Mouse (Mus musculus): ENCODE results near the gene Ccdc62.

The Ccdc62 gene

DNA sequence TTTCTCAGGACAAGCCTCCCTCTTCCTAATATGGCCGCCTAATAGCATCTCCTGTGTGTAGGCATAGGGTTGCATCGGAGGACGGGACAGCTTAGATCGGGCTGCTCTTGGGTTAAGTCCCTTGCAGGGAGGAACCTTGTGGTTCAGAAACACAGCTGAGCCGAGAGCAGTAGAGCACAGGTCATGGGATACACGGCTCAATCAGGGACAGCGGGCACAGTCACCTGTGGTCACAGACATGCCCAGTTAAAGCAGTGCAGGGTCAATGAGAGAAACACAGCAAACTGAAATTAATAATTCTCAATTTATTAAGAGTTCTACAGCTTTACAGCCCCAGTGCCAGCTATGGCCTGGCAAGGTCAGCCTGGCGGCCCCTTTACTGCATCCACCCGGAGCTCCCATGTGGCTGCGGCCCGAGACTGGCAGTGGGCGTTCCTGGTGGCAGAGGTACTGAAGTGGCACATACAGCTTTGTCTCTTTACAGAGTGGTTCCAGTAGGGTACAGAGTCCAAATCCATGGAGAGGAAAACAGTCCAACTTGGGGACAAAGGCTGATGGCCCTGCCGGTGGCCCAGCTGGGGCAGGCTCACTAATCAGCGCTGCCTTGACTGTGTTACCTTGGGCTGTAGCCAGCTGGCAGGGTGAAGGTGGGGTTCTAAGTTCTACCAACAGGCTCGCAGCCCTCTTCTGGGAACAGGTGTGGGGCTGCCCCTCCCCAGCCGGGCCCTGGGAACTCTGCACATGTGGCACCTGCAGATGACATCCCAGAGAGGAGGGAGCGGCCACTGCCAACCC is 74.1 kb downstream of the Ccdc62 start:
- DNase-seq (ENCODE audit: low spot score) = no peak

- DNase-seq (ENCODE audit: low spot score) = no peak
Measured at GRCm38 (mm10) chr5:124005151-124005500, 74.6 kb downstream of the Ccdc62 start.

GRCm38 (mm10) chr5:124005591-124005990 is 75.1 kb downstream of the Ccdc62 start:
- no peak for DNase-seq (ENCODE audit: low spot score)

- DNase-seq (ENCODE audit: low spot score) = no peak
Measured at GRCm38 (mm10) chr5:124006082-124006873, 75.8 kb downstream of the Ccdc62 start.

- DNase-seq (ENCODE audit: low spot score) = peak; percentile 89
Measured at GRCm38 (mm10) chr5:124006891-124007491, 76.5 kb downstream of the Ccdc62 start.

- no peak for DNase-seq (ENCODE audit: low spot score)
Measured at GRCm38 (mm10) chr5:124010077-124010476, 79.6 kb downstream of the Ccdc62 start.

DNA sequence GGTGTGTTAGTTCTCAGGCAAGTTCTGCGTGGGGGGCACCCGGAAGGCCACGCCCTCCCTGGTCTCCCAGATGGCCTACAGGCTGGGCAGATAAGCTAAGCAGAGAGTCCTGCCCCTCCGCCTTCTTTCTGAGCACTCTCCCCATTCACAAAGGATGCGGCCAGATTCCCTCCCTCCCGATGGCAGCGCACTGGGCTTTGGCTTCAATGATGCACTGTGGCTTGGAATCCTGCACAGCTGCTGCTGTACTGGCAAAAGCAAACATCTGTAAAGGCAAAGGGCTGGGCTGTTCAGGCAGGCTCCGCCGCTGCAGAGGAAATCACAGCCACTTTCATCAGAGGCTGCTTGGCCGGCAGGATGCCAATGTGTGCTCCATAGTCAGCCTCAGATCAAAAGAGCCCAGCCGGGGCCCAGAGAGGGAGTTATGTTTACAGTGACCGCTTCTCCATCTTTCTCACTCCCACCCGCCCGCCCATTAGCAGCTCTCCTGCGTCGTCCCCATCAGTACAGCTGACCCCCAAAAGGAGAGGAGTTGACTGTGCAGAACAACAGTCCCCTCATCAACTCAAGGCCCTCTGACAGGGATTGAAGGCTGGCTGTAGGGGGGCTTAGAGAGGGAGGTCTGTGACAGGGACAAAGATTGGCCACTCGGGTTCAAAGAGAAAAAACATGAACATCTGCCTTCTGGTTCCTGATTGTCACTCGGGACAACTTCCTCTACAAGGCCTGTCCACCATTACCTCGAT is 80.6 kb downstream of the Ccdc62 start:
- DNase-seq (ENCODE audit: low spot score) = peak; percentile 72

GRCm38 (mm10) chr5:124011927-124012326 is 81.4 kb downstream of the Ccdc62 start:
- no peak for DNase-seq (ENCODE audit: low spot score)

GRCm38 (mm10) chr5:124012885-124013284 is 82.4 kb downstream of the Ccdc62 start:
- no peak for DNase-seq (ENCODE audit: low spot score)

DNA sequence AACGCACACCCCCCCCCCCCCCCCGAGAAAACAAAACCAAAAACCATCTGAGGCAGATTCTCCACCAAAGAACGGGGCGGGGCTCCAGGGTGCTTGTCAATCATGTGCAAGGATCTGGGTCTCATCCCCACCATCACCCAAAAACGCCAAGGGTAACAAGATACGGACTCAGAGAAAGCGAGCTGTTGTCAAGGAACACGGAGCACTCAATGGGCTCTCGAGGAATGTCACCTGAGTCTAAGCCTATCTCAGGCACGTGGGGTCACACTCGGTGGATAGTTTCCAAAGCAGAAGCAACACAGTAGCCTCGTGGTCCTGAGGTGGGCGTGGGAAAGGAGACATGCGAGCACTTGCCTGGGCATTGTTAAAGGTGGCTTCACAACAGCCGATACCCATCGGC is 83.3 kb downstream of the Ccdc62 start:
- no peak for DNase-seq (ENCODE audit: low spot score)

DNA sequence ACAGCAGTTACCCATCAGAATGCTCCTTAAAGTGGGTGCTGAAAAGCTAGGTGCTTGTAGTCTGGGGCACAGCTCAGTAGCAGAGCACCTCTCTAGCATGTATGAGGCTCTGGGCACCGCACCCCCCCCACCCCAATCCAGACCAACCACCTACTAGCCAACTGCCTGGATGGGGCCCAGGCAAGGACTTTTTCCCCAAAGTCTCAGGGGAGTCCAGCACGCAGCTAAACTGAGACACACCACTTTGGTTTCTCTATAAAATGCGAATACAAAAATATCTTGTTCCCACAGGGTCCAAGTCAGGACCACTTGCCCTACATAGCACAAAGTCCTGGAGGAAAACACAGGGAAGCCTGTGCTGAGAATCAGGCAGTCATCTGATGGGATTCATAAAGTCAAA is 83.7 kb downstream of the Ccdc62 start:
- no peak for DNase-seq (ENCODE audit: low spot score)

DNA sequence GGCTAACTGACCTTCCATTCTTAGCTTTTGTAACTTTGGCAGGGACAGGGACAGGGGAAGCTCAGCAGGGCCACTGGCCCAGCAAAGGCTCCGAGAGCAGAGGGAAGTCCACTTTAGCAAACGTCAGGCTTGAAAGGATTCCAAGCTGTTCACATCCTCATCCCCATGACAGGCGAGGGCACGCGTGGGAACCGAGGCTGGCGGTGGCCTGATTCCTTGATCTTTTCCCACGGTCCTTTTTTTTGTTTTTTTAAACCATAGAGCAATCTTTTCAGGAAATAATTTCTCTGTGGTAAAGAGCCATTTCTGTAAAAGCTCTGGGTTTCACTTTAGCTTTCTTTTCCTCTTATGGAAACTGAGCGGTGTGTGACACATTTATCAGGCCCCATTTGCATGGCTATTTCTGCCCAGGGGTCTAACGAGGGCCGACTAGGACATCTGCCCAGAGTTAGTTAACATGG is 84.3 kb downstream of the Ccdc62 start:
- no peak for DNase-seq (ENCODE audit: low spot score)

DNA sequence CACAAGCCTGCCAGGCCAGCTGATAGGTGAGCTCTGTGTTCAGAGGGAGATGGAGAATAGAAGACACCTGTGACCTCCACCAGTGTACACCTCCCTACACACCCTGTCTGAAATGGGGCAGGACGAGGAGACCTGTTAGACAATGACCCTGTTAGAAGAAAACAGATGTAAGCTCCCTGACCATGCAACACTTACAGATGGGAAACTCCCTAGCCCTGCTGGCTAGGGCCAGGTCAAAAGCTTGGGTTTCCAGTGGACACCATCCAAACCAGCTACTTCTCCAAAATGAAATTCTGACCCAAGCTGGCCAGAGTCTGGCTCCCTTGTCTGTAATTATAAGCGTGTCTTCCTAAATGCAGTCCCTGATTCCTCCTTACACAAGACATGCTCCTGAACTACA is 85.2 kb downstream of the Ccdc62 start:
- DNase-seq (ENCODE audit: low spot score) = no peak

- no peak for DNase-seq (ENCODE audit: low spot score)
Measured at GRCm38 (mm10) chr5:124016291-124016821, 85.9 kb downstream of the Ccdc62 start.

DNA sequence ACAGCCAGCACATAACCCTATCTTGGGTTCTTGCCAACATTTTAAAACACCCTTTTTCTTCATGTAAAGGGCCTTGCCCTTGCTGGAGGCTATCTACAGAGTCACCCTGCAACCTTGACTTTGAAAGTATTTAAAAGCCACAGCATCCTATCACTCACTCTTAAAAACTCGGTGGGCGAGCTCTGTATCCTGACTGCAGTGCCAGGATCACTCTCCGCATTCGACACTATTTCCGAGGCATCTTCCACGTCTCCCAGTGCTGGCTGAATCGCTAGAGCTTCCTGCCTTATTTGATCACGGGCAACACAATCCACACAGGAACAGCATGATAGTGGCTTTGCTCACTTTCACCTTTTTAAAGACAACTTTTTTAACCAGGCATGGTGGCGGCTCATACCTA is 87.5 kb downstream of the Ccdc62 start:
- no peak for DNase-seq (ENCODE audit: low spot score)

- DNase-seq (ENCODE audit: low spot score) = no peak
Measured at GRCm38 (mm10) chr5:124018651-124019050, 88.2 kb downstream of the Ccdc62 start.
